Mouse (Mus musculus) spleen, embryonic (tissue): ENCODE results near the gene Plcb2.

ENCODE experiments used
- CTCF ChIA-PET: fragments of 350-600 bp; sonication (Branson Sonifier 250); formaldehyde crosslinking; loops from one replicate; lab custom pipeline; 2022; lab: Charles Lee

Gene Plcb2

DNA sequence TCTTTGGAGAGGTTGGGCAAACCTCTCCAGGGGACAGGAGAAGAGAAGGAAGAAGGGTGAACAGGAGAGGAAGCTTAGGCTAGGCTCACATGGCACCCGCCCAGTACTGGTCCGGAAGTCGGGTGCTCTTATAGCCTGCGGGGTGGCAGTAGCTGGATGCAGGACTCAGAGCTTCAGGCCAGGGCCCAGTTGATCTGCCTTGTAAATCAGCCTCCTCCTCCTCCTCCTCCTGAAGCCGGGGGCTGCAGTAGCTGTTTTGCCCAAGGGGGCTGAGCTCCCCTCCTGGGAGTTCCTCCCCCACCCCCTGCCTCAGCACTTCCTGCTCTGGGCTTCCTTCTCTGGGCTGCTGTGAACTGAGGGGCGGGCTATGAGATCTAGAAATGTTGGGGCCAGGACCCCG is at the start of gene Plcb2:
TSS of gene Plcb2 (minus strand) at position 102 of the 400 bp plus-strand sequence.
- CTCF ChIA-PET: interaction anchor here (1.1 kb wide), 1 partner anchor 19 kb away, joined by 4 read pairs; no protein-coding TSS in a partner anchor

DNA sequence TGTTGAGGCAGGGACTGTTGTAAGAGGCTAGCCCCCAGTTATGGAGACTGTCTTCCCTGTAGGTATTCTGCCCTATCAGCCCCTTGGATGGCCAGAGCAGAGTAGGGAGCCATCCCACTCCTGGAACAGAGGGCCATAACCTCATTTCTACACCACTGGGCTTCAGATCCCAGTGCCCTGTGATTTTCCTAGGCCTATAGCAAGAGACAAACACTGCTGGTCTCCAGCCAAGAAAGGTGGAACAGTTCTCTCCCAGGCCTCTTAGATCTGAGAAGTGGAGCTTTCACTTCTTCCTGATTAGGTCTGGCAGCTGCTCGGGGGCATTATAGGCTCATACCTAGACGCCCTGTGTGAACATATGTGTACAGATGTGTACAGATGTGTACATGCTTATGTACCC is 48.1 kb upstream of the Plcb2 start:
- CTCF ChIA-PET: interaction anchor here (0.6 kb wide), 1 partner anchor 307 kb away, joined by 4 read pairs; no protein-coding TSS in a partner anchor

DNA sequence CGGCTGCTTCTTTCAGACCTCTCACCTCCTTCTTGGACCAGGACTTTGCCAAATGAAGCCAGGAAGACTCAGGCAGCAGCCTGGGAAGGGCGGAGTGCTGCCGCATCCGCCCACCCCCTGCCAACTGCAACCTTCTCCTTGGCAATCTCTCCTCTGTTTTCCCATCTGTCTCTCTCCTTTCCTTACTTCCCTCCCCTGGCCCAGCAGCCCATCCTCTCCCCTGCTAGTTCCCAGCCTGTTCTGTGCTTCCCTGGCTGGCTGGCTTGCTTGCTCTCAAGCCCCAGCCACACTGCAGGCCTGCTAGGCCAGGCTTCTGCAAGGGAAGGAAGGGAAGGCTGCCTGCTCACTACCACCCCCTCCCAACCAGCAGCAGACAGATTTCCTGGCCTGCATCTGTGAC is 47.6 kb upstream of the Plcb2 start:
- CTCF ChIA-PET: no interaction called here

DNA sequence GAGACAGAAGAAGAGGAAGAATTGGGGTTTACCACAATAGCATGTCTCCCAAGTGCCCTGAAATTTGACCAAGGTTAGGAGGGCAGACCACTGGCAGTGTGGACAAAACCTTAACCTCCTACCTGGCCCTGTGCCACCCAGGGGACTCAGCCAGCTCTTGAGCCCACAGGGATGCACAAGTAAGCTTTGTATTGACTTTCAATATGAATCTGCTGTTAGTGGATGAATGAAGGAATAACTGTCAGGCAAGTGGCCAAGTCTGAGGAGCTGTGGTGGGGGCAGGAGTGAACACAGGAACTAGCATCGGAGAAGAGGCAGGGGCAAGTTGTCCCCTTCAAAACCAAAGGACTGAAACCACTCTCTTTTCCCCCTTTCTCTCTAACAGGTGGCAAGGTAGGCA is 47.2 kb upstream of the Plcb2 start:
- CTCF ChIA-PET: no interaction called here

DNA sequence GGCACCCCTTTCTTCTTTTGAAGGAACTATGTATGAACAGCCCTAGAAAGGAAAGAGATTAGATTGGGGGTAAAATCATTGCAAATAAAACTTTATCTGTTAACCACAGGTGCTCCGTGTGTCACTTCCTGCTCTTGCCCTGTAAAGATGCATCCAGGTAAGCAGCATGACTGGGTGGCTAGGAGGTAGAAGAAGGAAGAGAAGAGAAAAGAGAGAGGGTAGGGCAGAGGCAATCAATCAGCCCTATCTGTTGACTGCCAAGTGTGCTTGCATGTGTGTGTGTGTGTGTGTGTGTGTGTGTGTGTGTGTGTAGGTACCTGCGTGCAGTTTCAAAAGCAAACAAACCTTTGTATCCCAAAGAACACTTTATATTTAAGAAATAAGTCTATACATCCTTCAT is 46.3 kb upstream of the Plcb2 start:
- CTCF ChIA-PET: no interaction called here

- CTCF ChIA-PET: no interaction called here
Observed at GRCm38 (mm10) chr2:118772158-118772874, 44.1 kb upstream of the Plcb2 start, which contains the start of gene Phgr1. TSS of gene Phgr1 (plus strand) at chr2:118772769.

- CTCF ChIA-PET: no interaction called here
Observed at GRCm38 (mm10) chr2:118766041-118767033, 38.1 kb upstream of the Plcb2 start.

GRCm38 (mm10) chr2:118764875-118765274 is 36.6 kb upstream of the Plcb2 start:
- CTCF ChIA-PET: interaction anchor here (0.6 to 2.0 kb wide), 4 partner anchors 13 to 427 kb away, joined by 3 to 10 read pairs (median 4); no protein-coding TSS in a partner anchor

DNA sequence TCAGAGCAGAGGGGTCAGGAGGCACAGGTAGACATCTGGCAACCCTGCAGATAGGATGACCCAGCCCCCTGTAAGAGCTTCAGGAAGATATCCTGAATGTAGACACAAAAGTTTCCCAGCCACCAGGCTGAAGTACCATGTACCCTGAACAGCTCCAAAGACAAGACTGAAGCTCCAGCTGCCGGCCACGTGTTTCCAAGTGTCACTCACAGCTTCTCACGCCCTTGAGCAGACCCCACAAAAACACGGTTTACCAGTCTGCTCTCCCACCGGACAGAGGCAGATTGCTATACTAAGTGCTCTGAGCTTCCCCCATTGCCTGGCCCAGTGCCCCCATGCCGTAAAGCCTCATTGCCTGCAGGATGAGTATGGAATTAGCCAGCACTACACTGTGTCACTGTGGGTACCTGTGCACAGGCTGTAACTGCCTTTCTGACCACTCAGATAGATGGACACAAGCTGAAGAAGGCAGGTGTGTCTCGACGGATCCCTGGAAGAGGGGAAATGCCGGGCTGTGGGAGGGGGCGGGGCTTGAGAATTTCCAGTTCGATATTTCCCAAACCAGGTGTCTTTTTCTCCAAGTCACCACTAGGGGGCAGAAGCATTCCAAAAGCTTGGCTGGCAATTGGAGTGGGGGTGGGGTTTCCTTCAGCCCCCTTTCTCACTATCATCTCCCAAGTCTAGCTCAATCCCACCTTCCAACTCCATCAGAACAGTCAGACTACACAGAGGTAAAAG is 36.0 kb upstream of the Plcb2 start:
- CTCF ChIA-PET: interaction anchor here (0.5 to 2.0 kb wide), 6 partner anchors 12 to 427 kb away, joined by 3 to 10 read pairs (median 3); no protein-coding TSS in a partner anchor

GRCm38 (mm10) chr2:118763469-118763868 is 35.2 kb upstream of the Plcb2 start:
- CTCF ChIA-PET: interaction anchor here (2.0 kb wide), 1 partner anchor 120 kb away, joined by 10 read pairs; no protein-coding TSS in a partner anchor

- CTCF ChIA-PET: interaction anchor here (0.6 kb wide), 1 partner anchor 261 kb away, joined by 3 read pairs; no protein-coding TSS in a partner anchor
Observed at GRCm38 (mm10) chr2:118762784-118763148, 34.5 kb upstream of the Plcb2 start.

- CTCF ChIA-PET: interaction anchor here (0.6 to 0.7 kb wide), 2 partner anchors 215 to 262 kb away, joined by 3 read pairs; no protein-coding TSS in a partner anchor
Observed at GRCm38 (mm10) chr2:118761906-118762783, 33.9 kb upstream of the Plcb2 start, which contains the start of gene Ccdc9b. TSS of gene Ccdc9b (minus strand) at chr2:118762661.

DNA sequence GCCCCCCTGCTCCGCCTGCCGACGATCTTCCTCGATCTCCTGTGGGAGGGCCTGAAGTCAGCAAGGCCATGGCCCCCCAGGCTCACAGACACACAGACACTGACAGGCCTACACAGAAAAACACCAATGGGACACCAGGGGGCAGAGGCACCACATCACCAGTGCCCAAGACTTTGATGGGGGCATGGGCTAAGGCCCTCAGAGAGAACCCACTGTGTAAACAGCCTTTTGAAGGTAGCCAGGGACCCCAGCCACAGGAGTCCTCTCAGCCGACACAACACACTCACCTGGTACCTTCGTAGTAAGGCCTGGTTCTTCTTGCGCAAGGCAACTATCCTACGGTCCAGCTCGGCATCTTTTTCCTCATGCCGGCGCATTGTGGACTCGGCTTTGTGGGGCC is 33.1 kb upstream of the Plcb2 start:
- CTCF ChIA-PET: interaction anchor here (0.7 to 0.9 kb wide), 3 partner anchors 122 to 273 kb away, joined by 3 to 5 read pairs (median 4); no protein-coding TSS in a partner anchor

- CTCF ChIA-PET: interaction anchor here (0.6 to 0.9 kb wide), 3 partner anchors 106 to 272 kb away, joined by 3 to 5 read pairs (median 4); no protein-coding TSS in a partner anchor
Observed at GRCm38 (mm10) chr2:118760311-118761025, 32.2 kb upstream of the Plcb2 start.

DNA sequence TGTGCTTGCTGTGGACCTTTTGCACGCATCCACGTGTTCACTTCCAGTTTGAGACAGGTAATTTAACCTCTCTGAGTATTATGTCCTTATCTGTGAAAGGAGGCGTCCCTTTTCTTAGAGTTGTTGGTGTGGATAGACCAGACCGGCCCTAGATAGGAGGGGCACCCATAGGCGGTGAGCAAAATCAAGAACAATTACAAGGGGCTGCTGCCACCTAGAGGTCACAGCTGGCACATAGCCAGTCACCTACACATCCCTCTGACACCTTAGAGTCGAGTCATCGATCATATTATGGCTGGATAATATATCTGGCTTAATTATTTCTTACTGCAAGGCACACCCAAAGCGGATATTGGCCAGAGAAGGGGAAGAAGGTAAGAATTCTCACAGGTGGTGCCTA is 31.6 kb upstream of the Plcb2 start:
- CTCF ChIA-PET: interaction anchor here (0.6 to 1.5 kb wide), 3 partner anchors 17 to 151 kb away, joined by 3 to 9 read pairs (median 5); no protein-coding TSS in a partner anchor

DNA sequence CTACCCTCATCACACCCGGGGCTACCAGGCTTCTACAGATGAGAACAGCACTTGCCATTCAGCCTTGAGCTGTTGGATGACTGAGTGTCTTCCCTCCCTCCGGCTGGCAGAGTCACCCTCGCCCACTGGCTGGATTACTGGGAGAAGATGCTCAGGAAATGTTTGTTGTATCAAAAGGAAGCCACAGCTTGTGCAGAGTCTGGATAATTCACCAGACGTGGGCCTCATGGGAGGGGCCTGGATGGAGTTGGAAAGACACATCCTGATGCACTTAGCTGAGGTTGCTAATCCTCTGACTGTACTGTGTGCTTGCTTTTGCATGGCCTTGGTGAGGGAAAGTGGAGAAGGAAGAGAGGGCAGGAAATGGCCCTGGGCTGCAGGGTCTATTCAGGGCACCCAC is 27.9 kb upstream of the Plcb2 start:
- CTCF ChIA-PET: interaction anchor here (0.6 kb wide), 1 partner anchor 144 kb away, joined by 3 read pairs; the partner anchor contains the start of gene Bahd1

DNA sequence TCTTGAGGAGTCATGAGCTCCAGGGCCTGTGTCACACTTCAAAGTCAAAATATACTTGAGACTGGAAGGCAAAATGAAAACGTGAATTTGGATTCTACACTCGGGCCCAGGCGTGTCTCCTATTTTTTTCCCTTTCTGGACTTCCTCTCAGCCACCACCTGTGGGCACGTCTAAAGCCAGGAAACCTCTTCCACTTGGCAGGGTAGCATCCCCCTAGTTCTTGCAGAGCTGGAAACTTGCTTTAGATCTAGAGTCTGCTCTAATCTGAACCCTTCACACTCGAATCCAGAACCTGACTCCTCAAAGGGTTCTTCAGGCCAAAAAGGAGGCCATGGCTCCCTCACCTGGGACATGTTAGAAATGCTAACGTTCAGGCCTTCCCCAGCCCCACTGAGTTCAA is 27.2 kb upstream of the Plcb2 start:
- CTCF ChIA-PET: no interaction called here

DNA sequence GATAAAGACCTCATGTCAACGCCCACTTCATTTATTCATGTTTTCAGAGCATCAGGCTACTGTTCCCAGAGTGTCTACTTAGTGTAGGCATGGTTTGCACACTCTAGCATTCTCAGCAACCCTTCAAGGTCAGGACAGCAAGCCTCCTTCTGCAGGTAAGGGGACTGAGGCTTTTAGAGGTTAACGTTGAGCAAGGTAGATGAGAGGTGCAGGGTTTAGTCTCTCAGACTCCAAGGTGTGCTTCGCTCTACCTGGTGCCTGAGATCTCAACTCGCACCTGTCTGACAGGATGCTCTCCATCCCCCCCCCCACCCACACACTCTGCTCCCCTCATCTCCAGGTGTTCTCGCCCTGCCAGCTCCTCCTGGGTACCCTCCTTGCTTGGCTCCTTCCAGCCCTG is 25.9 kb upstream of the Plcb2 start:
- CTCF ChIA-PET: no interaction called here

DNA sequence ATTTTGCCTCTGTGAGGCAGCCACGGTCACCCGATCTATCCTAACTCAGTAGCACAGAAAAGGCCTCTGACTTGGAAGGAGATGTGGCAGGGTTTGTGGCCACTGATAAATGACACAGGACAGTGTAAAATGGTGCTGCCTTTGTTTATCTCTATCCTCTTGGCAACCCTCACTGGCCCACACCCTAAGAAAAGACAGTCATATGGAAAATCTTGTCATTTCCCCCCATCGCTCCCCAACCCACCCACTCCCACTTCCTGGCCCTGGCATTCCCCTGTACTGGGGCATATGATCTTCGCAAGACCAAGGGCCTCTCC is 24.5 kb upstream of the Plcb2 start:
- CTCF ChIA-PET: interaction anchor here (0.5 to 1.5 kb wide), 2 partner anchors 12 to 47 kb away, joined by 3 to 6 read pairs; no protein-coding TSS in a partner anchor
